Mouse (Mus musculus): ENCODE data around the gene Cmtm6.

GRCm38 (mm10) chr9:114761848-114762247, 30.9 kb downstream of the Cmtm6 start:
- TF ChIP-seq CTCF (IDR thresholded peaks at IDR 0.05; ENCODE audit: low read depth, low read length) = no peak
- TF ChIP-seq POLR2A (IDR thresholded peaks at IDR 0.05; ENCODE audit: extremely low read depth, insufficient read depth, low read length) = no peak

Data from liver, adult 2 months (tissue).